Mouse (Mus musculus): ENCODE measurements around the gene Inpp4b. TPM values are rescaled to one million over a fixed set of nuclear protein-coding genes. Genes with fewer than 3 reads are reported as not detected.

The Inpp4b gene
- polyA plus RNA-seq, 1 experiment from 2014 or later, result 2.1 TPM

GRCm38 (mm10) chr8:81643030-81643429 lies 300.7 kb downstream of the Inpp4b start:
- ATAC-seq, result no peak

GRCm38 (mm10) chr8:81692167-81692566 lies 349.8 kb downstream of the Inpp4b start:
- Histone ChIP-seq H3K9ac (no peak overlapping the region), H3K4me2 (no peak overlapping the region), H3K9me3 (replicated peaks) (no peaks in the 10 kb centered on the region), H3K4me3 (no peak overlapping the region), H3K27ac (no peak overlapping the region), H3K36me3 (ENCODE audit: poor library complexity, severe bottlenecking) (no peaks in the 10 kb centered on the region), H3K27me3 (no peaks in the 10 kb centered on the region), H3K4me1 (no peaks in the 10 kb centered on the region)
- ATAC-seq, result no peak

More at GRCm38 (mm10) chr8:81643030-81643429, 300.7 kb downstream of the Inpp4b start:
- no peaks in the 10 kb centered on the region for H3K27me3 ChIP-seq
- no peaks in the 10 kb centered on the region for H3K9me3 ChIP-seq (replicated peaks)
- 96% methylated on average over 4 of the region's 4 CpGs for WGBS
- no peak overlapping the region for H3K27ac ChIP-seq
- no peak overlapping the region for H3K4me2 ChIP-seq
- no peak overlapping the region for H3K9ac ChIP-seq
- no peaks in the 10 kb centered on the region for H3K36me3 ChIP-seq (ENCODE audit: poor library complexity, severe bottlenecking)
- H3K4me3 ChIP-seq, result no peak overlapping the region
- no peaks in the 10 kb centered on the region for H3K4me1 ChIP-seq

DNA sequence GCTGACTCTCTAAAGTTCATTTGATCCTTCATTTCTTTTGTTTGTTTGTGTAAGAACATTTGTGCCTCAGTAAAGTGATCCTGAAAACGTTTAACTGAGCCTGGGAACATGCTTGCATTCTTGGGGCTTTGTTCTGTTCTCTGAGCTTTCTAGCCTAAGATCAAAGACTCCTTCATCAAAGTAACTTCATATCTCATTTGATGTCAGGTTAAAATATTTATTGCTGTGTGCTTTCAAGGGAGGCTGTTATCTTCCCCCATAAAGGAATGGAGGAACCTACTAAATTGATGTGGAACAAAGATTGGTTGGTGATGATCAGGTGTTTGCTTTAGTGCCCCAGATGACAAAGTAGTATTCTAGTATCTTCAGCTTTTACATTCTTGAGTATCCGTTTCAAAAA lies 352.5 kb downstream of the Inpp4b start:
- H3K4me2 ChIP-seq, result no peak overlapping the region
- no peak overlapping the region for H3K9ac ChIP-seq
- no peak overlapping the region for H3K27ac ChIP-seq
- H3K36me3 ChIP-seq (ENCODE audit: poor library complexity, severe bottlenecking), result no peaks in the 10 kb centered on the region
- H3K4me1 ChIP-seq, result no peaks in the 10 kb centered on the region
- WGBS, result 46% methylated on average over 2 of the region's 2 CpGs
- H3K9me3 ChIP-seq (replicated peaks), result no peaks in the 10 kb centered on the region
- H3K4me3 ChIP-seq, result no peak overlapping the region
- no peaks in the 10 kb centered on the region for H3K27me3 ChIP-seq
- ATAC-seq, result no peak

- H3K4me3 ChIP-seq, result no peak overlapping the region
- no peak overlapping the region for H3K4me2 ChIP-seq
- no peak for ATAC-seq
- no peaks in the 10 kb centered on the region for H3K27me3 ChIP-seq
- no peaks in the 10 kb centered on the region for H3K36me3 ChIP-seq (ENCODE audit: poor library complexity, severe bottlenecking)
- no peak overlapping the region for H3K27ac ChIP-seq
- H3K9ac ChIP-seq, result no peak overlapping the region
- H3K9me3 ChIP-seq (replicated peaks), result no peaks in the 10 kb centered on the region
- WGBS, result 84% methylated on average over 1 of the region's 1 CpGs
- no peaks in the 10 kb centered on the region for H3K4me1 ChIP-seq
These were observed 359.7 kb downstream of the Inpp4b start for GRCm38 (mm10) chr8:81702038-81702437.

DNA sequence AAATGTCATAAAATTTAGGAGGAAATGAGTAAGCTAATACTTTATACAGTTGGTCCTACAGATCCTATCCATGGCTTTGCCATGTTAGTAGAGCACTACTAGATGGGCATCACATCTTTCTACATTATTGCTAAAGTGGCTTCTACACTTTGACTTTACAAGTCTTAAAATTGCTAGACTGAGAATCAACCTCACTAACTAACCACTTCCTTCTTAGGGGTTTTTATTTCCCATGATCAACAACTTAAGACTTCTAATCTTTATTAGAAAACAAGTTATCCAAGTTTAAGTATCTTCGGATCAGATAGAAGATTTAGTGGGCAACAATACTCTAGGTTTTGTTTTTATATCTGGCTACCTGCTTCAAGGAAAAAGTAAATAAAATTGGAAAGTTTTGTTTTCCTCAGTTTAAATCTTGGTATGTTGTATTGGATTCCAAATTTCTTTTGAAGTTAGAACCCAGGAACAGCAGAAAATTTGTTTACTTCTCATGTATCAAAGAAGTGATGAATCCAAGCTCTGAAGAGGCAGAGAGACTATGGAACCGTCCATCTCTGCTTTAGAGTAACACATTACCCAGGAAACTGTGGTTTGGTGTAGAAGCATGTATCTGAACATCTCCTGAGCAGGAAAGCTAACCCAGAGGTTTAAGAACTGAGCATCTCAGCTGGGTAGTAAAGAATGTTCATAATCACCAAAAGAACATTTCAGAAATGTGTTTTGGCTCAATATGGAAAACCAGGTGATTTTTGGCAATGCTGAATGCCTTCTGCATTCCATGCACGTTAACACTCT lies 361.4 kb downstream of the Inpp4b start:
- ATAC-seq, result no peak
- Histone ChIP-seq H3K36me3 (ENCODE audit: poor library complexity, severe bottlenecking) (no peaks in the 10 kb centered on the region), H3K27ac (no peak overlapping the region), H3K4me3 (no peak overlapping the region), H3K9me3 (replicated peaks) (no peaks in the 10 kb centered on the region), H3K4me2 (no peak overlapping the region), H3K9ac (no peak overlapping the region), H3K27me3 (no peaks in the 10 kb centered on the region), H3K4me1 (no peaks in the 10 kb centered on the region)
- 85% methylated on average over 3 of the region's 3 CpGs for WGBS

DNA sequence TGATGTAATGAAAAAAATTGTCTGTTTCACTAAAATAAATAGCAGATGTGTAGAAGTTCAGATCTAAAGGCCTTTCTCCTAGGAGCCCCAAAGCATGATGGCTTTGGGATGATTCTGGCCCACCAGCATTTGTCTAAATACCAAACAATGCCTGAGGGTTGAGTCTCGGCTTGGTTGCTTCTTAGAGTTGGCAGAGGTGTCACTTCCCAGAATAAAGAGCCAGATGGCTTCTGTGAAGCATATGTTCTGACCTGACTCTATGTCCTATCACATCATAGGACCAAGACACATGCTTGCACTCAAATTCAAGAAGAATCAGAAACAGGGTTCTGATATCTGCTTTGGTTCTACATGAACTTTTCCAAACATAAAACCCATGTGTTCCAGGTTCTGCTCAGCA lies 365.1 kb downstream of the Inpp4b start:
- Histone ChIP-seq H3K4me3 (no peak overlapping the region), H3K4me2 (no peak overlapping the region), H3K4me1 (no peaks in the 10 kb centered on the region), H3K9ac (no peak overlapping the region), H3K27me3 (no peaks in the 10 kb centered on the region), H3K27ac (no peak overlapping the region), H3K36me3 (ENCODE audit: poor library complexity, severe bottlenecking) (no peaks in the 10 kb centered on the region), H3K9me3 (replicated peaks) (no peaks in the 10 kb centered on the region)
- 82% methylated on average over 1 of the region's 1 CpGs for WGBS
- ATAC-seq, result no peak

GRCm38 (mm10) chr8:81731332-81731731 lies 389.0 kb downstream of the Inpp4b start:
- Histone ChIP-seq H3K4me2 (no peak overlapping the region), H3K27ac (no peak overlapping the region), H3K4me1 (no peaks in the 10 kb centered on the region), H3K36me3 (ENCODE audit: poor library complexity, severe bottlenecking) (no peaks in the 10 kb centered on the region), H3K27me3 (no peaks in the 10 kb centered on the region), H3K9me3 (replicated peaks) (no peaks in the 10 kb centered on the region), H3K4me3 (no peak overlapping the region), H3K9ac (no peak overlapping the region)
- ATAC-seq, result no peak

DNA sequence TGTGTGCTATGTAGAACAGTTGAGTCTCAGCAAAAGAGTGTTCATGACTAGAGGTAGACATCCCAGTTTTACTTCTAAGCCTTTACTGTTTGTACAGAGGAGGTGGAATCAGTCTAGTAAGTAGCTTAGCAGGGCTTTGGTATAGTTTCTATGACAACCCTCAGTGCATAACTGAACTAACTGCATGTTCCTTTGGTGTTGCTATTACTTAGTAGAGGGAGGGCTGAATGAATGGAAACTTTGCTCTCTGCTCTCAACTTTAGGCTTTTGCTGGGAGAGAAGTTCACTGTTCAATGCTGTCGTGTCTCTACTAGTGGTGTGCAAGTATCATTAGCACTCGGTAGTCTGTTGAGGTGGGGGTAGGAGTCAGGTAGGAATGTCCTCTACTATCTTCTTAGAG lies 393.3 kb downstream of the Inpp4b start:
- Histone ChIP-seq H3K4me2 (no peak overlapping the region), H3K27ac (no peak overlapping the region), H3K27me3 (no peaks in the 10 kb centered on the region), H3K9me3 (replicated peaks) (no peaks in the 10 kb centered on the region), H3K36me3 (ENCODE audit: poor library complexity, severe bottlenecking) (no peaks in the 10 kb centered on the region), H3K4me1 (no peaks in the 10 kb centered on the region), H3K9ac (no peak overlapping the region), H3K4me3 (no peak overlapping the region)
- ATAC-seq, result no peak
- WGBS, result 82% methylated on average over 2 of the region's 2 CpGs

GRCm38 (mm10) chr8:81736103-81736502 lies 393.7 kb downstream of the Inpp4b start:
- no peak overlapping the region for H3K27ac ChIP-seq
- no peaks in the 10 kb centered on the region for H3K4me1 ChIP-seq
- H3K4me3 ChIP-seq, result no peak overlapping the region
- no peaks in the 10 kb centered on the region for H3K9me3 ChIP-seq (replicated peaks)
- H3K4me2 ChIP-seq, result no peak overlapping the region
- no peak for ATAC-seq
- H3K36me3 ChIP-seq (ENCODE audit: poor library complexity, severe bottlenecking), result no peaks in the 10 kb centered on the region
- WGBS, result 100% methylated on average over 1 of the region's 1 CpGs
- no peak overlapping the region for H3K9ac ChIP-seq
- no peaks in the 10 kb centered on the region for H3K27me3 ChIP-seq

DNA sequence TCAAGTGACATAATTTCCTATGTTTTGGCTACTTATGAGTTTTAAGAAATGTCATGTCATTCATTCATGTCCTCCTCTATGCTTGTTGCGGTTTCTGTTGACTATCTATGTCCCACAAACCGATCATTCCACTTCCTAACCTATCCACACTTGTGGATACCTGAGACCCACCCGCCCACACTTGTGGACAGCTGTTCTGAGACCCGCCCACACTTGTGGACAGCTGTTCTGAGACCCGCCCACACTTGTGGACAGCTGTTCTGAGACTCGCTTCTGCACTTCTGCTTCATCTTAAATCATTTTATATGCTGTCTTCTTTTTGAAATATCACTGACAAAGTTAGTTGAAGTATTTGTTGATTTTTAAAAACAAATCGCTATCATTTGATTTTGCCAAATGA lies 400.2 kb downstream of the Inpp4b start:
- WGBS, result 90% methylated on average over 7 of the region's 7 CpGs
- Histone ChIP-seq H3K4me3 (no peak overlapping the region), H3K4me2 (no peak overlapping the region), H3K4me1 (no peaks in the 10 kb centered on the region), H3K27me3 (no peaks in the 10 kb centered on the region), H3K9ac (no peak overlapping the region), H3K36me3 (ENCODE audit: poor library complexity, severe bottlenecking) (no peaks in the 10 kb centered on the region), H3K9me3 (replicated peaks) (no peaks in the 10 kb centered on the region), H3K27ac (no peak overlapping the region)
- no peak for ATAC-seq

DNA sequence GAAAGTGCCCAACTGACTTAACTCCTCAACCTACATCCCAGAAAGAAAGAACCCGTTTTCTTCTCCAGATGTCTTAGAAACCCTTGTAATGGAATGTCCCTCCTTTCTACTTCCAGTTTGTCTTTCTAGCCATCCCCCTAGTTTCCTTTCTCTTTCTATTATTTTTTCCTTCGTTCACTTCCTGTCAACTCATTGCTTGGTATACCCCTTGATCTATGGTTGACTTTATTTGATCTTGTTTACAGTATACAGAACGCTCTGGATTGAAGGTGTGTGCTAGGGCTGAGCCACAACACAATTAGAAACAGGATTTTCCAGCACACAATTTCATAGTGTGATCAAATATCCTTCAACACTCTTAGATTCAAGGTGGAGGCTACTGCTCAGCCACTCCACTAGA lies 400.7 kb downstream of the Inpp4b start:
- no peak overlapping the region for H3K4me3 ChIP-seq
- H3K9ac ChIP-seq, result no peak overlapping the region
- H3K27me3 ChIP-seq, result no peaks in the 10 kb centered on the region
- no peaks in the 10 kb centered on the region for H3K4me1 ChIP-seq
- no peak overlapping the region for H3K4me2 ChIP-seq
- WGBS, result 80% methylated on average over 3 of the region's 3 CpGs
- H3K36me3 ChIP-seq (ENCODE audit: poor library complexity, severe bottlenecking), result no peaks in the 10 kb centered on the region
- ATAC-seq, result no peak
- no peak overlapping the region for H3K27ac ChIP-seq
- H3K9me3 ChIP-seq (replicated peaks), result no peaks in the 10 kb centered on the region

GRCm38 (mm10) chr8:81745439-81745838 lies 403.1 kb downstream of the Inpp4b start:
- Histone ChIP-seq H3K27me3 (no peaks in the 10 kb centered on the region), H3K4me2 (no peak overlapping the region), H3K9ac (no peak overlapping the region), H3K27ac (no peak overlapping the region), H3K4me1 (no peaks in the 10 kb centered on the region), H3K36me3 (ENCODE audit: poor library complexity, severe bottlenecking) (no peaks in the 10 kb centered on the region), H3K4me3 (no peak overlapping the region), H3K9me3 (replicated peaks) (no peaks in the 10 kb centered on the region)
- WGBS, result 24% methylated on average over 1 of the region's 1 CpGs
- ATAC-seq, result no peak

- no peak overlapping the region for H3K4me3 ChIP-seq
- H3K36me3 ChIP-seq (ENCODE audit: poor library complexity, severe bottlenecking), result no peaks in the 10 kb centered on the region
- no peak overlapping the region for H3K4me2 ChIP-seq
- no peaks in the 10 kb centered on the region for H3K9me3 ChIP-seq (replicated peaks)
- H3K9ac ChIP-seq, result no peak overlapping the region
- ATAC-seq, result no peak
- WGBS, result 74% methylated on average over 1 of the region's 1 CpGs
- H3K4me1 ChIP-seq, result no peaks in the 10 kb centered on the region
- H3K27ac ChIP-seq, result no peak overlapping the region
- H3K27me3 ChIP-seq, result no peaks in the 10 kb centered on the region
These were observed 408.8 kb downstream of the Inpp4b start for GRCm38 (mm10) chr8:81751159-81751558.
